Mouse (Mus musculus) ES-Bruce4 (cell line): ENCODE measurements around the gene Sox1. TPM values are rescaled to one million over a fixed set of nuclear protein-coding genes. Genes with fewer than 3 reads are reported as not detected.

Experiments used
- H3K27ac ChIP-seq: 2 replicates; pipeline ENCODE4 v1.5.1; 2012; ENCODE audit warnings: low read length, inconsistent platforms; ENCODE audit not compliant: insufficient read depth
- H3K27me3 ChIP-seq: 2 replicates; pipeline ENCODE4 v1.6.1; 2012; ENCODE audit warnings: mild to moderate bottlenecking, low read length, inconsistent platforms; ENCODE audit not compliant: control insufficient read depth, poor library complexity, insufficient read depth, severe bottlenecking
- H3K36me3 ChIP-seq: 2 replicates; pipeline ENCODE4 v1.6.1; 2012; ENCODE audit warnings: inconsistent platforms, mild to moderate bottlenecking, low read length, moderate library complexity; ENCODE audit not compliant: control insufficient read depth, poor library complexity, insufficient read depth, severe bottlenecking
- H3K4me1 ChIP-seq: one replicate; pipeline ENCODE4 v1.8.1; 2011; ENCODE audit warnings: low read length; ENCODE audit not compliant: control insufficient read depth, insufficient read depth
- H3K4me3 ChIP-seq: 2 replicates; pipeline ENCODE4 v1.5.1; 2011; ENCODE audit warnings: low read depth, mild to moderate bottlenecking, low read length
- H3K9ac ChIP-seq: 2 replicates; pipeline ENCODE4 v1.6.1; 2012; ENCODE audit warnings: low read depth, mild to moderate bottlenecking, inconsistent platforms; ENCODE audit not compliant: poor library complexity, severe bottlenecking
- H3K9me3 ChIP-seq: replicated peaks from 2 replicates; pipeline ENCODE4 v1.6.1; 2012; ENCODE audit warnings: mild to moderate bottlenecking, low read length, inconsistent platforms; ENCODE audit not compliant: control insufficient read depth, poor library complexity, insufficient read depth, severe bottlenecking
- CTCF ChIP-seq: IDR thresholded peaks from one replicate; pipeline ENCODE4 v1.8.1; 2011; ENCODE audit warnings: low read depth, low read length
- EP300 ChIP-seq: IDR thresholded peaks from 2 replicates; pipeline ENCODE4 v1.6.1; 2011; ENCODE audit warnings: low read depth, low read length; ENCODE audit not compliant: insufficient read depth
- POLR2A ChIP-seq: IDR thresholded peaks from one replicate; pipeline ENCODE4 v1.8.1; 2011; ENCODE audit warnings: low read length; ENCODE audit not compliant: insufficient read depth
- polyA plus RNA-seq: library from polyadenylated mRNA; stranded (reverse); fragments of >200 nt; gene quantifications from 2 replicates; pipeline ENCODE4 v1.2.4, GENCODE M21; 2011; ENCODE audit warnings: low read depth; ENCODE audit not compliant: missing spikeins, insufficient read depth, insufficient read length

The Sox1 gene
- polyA plus RNA-seq, 1 experiment = 0.37 TPM

- no peak for TF ChIP-seq EP300
- no peak for TF ChIP-seq CTCF
- TF ChIP-seq POLR2A = no peak
- Histone ChIP-seq H3K9ac (no peak overlapping the region), H3K36me3 (no peaks in the 10 kb centered on the region), H3K4me1 (peaks cover 4% of the 10 kb centered on the region), H3K27ac (no peak overlapping the region), H3K4me3 (no peak overlapping the region), H3K27me3 (no peaks in the 10 kb centered on the region), H3K9me3 (no peaks in the 10 kb centered on the region)
Measured at GRCm38 (mm10) chr8:12440997-12441396, 45.9 kb downstream of the Sox1 start.

- H3K27me3 ChIP-seq = no peaks in the 10 kb centered on the region
- H3K4me3 ChIP-seq = no peak overlapping the region
- peaks cover 7% of the 10 kb centered on the region for H3K4me1 ChIP-seq
- no peak for TF ChIP-seq CTCF
- TF ChIP-seq POLR2A = no peak
- TF ChIP-seq EP300 = no peak
- H3K36me3 ChIP-seq = no peaks in the 10 kb centered on the region
- H3K9ac ChIP-seq = no peak overlapping the region; the same call in 1 of the 2 replicates
- no peaks in the 10 kb centered on the region; the same call in 1 of the 2 replicates for H3K9me3 ChIP-seq
- H3K27ac ChIP-seq = no peak overlapping the region
Measured at GRCm38 (mm10) chr8:12445258-12445657, 50.2 kb downstream of the Sox1 start.

GRCm38 (mm10) chr8:12445926-12446680, 51.0 kb downstream of the Sox1 start:
- Histone ChIP-seq H3K36me3 (no peaks in the 10 kb centered on the region), H3K9ac (peak overlapping the region; percentile 65), H3K27ac (no peak overlapping the region), H3K4me3 (peak overlapping the region; percentile 31), H3K4me1 (peaks cover 7% of the 10 kb centered on the region), H3K9me3 (no peaks in the 10 kb centered on the region; the same call in 1 of the 2 replicates), H3K27me3 (no peaks in the 10 kb centered on the region)
- no peak for TF ChIP-seq CTCF
- TF ChIP-seq POLR2A = no peak
- no peak for TF ChIP-seq EP300

Other genes with a start within 250 kb of the Sox1 start
- not detected in 2 replicates for gene A230072I06Rik, start 116.5 kb upstream of the Sox1 start, polyA plus RNA-seq
- gene Spaca7, start 177.7 kb downstream of the Sox1 start, polyA plus RNA-seq = not detected in 2 replicates